Mouse (Mus musculus) liver, postnatal 0 days (tissue): ENCODE data around the gene Tmem229b.

Experiments used
- CTCF ChIP-seq: sonication (generic); IDR thresholded peaks from 2 replicates; pipeline ENCODE4 v1.5.1; 2016; ENCODE audit warnings: antibody characterized with exemption, low read depth
- EP300 ChIP-seq: IDR thresholded peaks from 2 replicates; pipeline ENCODE4 v1.6.1; 2016; ENCODE audit warnings: antibody characterized with exemption, low read depth, mild to moderate bottlenecking

DNA sequence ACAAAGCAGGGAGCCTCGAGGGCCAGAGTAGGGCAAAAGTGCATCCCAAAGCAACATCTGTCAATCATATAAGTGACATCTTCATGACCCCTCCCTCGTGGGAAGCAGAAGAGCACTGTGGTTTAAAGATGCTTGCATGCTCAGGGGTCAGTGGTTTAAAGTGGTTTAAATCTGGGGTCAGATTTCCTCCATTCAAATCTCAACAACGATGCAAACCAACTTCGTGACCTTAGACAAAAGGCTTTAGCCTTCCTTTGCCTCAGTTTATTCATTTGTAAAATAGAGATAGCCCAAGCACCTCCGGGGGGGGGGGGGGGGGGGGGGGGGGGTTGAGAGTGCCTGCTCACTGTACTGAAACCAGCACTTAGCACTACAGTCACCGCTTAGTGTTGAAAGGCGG lies 10.7 kb downstream of the Tmem229b start:
- no peak for TF ChIP-seq CTCF
- no peak for TF ChIP-seq EP300
